Mouse (Mus musculus): ENCODE measurements at regions not wholly inside any gene's neighbourhood (a gene's known extent, or its start where the extent isn't known, plus 50 kb on each side); places are given as distances from the start of the nearest gene placed in this dataset.

GRCm38 (mm10) chr8:126682817-126683554, 89.2 kb upstream of the Irf2bp2 start:
- TF ChIP-seq CTCF (conservative IDR thresholded peaks at IDR 0.05; ENCODE audit: low read length), result no peak
- Histone ChIP-seq H3K4me3 (replicated peaks; ENCODE audit: low read length) (no peak overlapping the region), H3K4me1 (replicated peaks; ENCODE audit: low read depth, low read length) (no peaks in the 10 kb centered on the region), H3K9me3 (ENCODE audit: low read length) (no peaks in the 10 kb centered on the region), H3K27me3 (ENCODE audit: insufficient read depth, low read length) (no peaks in the 10 kb centered on the region), H3K36me3 (ENCODE audit: insufficient read depth, low read length) (no peaks in the 10 kb centered on the region)

DNA sequence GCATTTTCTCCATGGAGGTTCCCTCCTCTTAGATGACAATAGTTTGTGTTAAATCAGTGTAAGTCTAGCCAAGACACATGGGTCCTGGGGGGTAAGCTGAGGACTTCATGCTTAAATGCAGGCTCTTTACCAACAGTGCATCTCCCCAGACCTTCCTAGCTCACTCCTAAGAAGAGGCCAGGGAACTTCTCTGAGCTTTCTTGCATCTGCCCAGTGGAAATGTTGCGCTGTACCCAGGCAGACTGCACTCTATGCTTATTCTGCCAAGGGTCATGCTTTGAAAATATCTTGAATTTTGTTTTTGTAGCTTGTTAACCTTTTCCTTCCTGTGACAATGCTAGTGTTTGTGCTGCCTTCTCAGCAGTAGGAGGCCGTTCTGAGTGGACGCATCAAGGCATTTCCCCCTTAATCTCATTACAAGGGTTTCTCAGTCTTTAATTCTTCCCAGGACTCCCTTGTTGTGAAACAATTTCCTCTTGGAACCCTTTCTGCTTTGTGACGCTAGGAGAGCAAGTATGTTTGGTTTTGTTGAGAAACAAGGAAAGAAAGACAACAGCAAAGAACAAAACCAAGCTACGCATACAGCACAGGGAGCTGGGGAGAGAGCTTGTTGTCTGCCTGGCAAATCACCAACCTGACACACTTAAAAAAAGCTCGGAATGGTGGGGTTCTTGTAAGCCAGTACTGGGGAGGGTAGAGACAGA, 88.3 kb upstream of the Irf2bp2 start:
- Histone ChIP-seq H3K9me3 (ENCODE audit: low read length) (no peaks in the 10 kb centered on the region), H3K4me3 (replicated peaks; ENCODE audit: low read length) (no peak overlapping the region), H3K27me3 (ENCODE audit: insufficient read depth, low read length) (no peaks in the 10 kb centered on the region), H3K4me1 (replicated peaks; ENCODE audit: low read depth, low read length) (no peaks in the 10 kb centered on the region), H3K36me3 (ENCODE audit: insufficient read depth, low read length) (no peaks in the 10 kb centered on the region)
- no peak for TF ChIP-seq CTCF (conservative IDR thresholded peaks at IDR 0.05; ENCODE audit: low read length)
- TF ChIP-seq NANOG (IDR thresholded peaks at IDR 0.05; ENCODE audit: borderline replicate concordance, low read length), result no peak
- no peak for TF ChIP-seq POU5F1 (IDR thresholded peaks at IDR 0.05; ENCODE audit: borderline replicate concordance, low read length)

GRCm38 (mm10) chr8:126678004-126678751, 84.4 kb upstream of the Irf2bp2 start:
- Histone ChIP-seq H3K27me3 (ENCODE audit: insufficient read depth, low read length) (no peaks in the 10 kb centered on the region), H3K36me3 (ENCODE audit: insufficient read depth, low read length) (no peaks in the 10 kb centered on the region), H3K4me3 (replicated peaks; ENCODE audit: low read length) (no peak overlapping the region), H3K4me1 (replicated peaks; ENCODE audit: low read depth, low read length) (no peaks in the 10 kb centered on the region), H3K9me3 (ENCODE audit: low read length) (no peaks in the 10 kb centered on the region)
- TF ChIP-seq POU5F1 (IDR thresholded peaks at IDR 0.05; ENCODE audit: borderline replicate concordance, low read length) (no peak), NANOG (IDR thresholded peaks at IDR 0.05; ENCODE audit: borderline replicate concordance, low read length) (no peak), CTCF (conservative IDR thresholded peaks at IDR 0.05; ENCODE audit: low read length) (no peak)

- Histone ChIP-seq H3K9me3 (ENCODE audit: low read length) (no peaks in the 10 kb centered on the region), H3K4me1 (replicated peaks; ENCODE audit: low read depth, low read length) (no peaks in the 10 kb centered on the region), H3K4me3 (replicated peaks; ENCODE audit: low read length) (no peak overlapping the region), H3K27me3 (ENCODE audit: insufficient read depth, low read length) (no peaks in the 10 kb centered on the region), H3K36me3 (ENCODE audit: insufficient read depth, low read length) (no peaks in the 10 kb centered on the region)
- no peak for TF ChIP-seq NANOG (IDR thresholded peaks at IDR 0.05; ENCODE audit: borderline replicate concordance, low read length)
- no peak for TF ChIP-seq POU5F1 (IDR thresholded peaks at IDR 0.05; ENCODE audit: borderline replicate concordance, low read length)
- no peak for TF ChIP-seq CTCF (conservative IDR thresholded peaks at IDR 0.05; ENCODE audit: low read length)
Measured at GRCm38 (mm10) chr8:126675153-126675552, 81.4 kb upstream of the Irf2bp2 start.

- no peak for TF ChIP-seq CTCF (conservative IDR thresholded peaks at IDR 0.05; ENCODE audit: low read length)
- TF ChIP-seq POU5F1 (IDR thresholded peaks at IDR 0.05; ENCODE audit: borderline replicate concordance, low read length), result no peak
- TF ChIP-seq NANOG (IDR thresholded peaks at IDR 0.05; ENCODE audit: borderline replicate concordance, low read length), result no peak
- no peaks in the 10 kb centered on the region for H3K9me3 ChIP-seq (ENCODE audit: low read length)
- H3K4me1 ChIP-seq (replicated peaks; ENCODE audit: low read depth, low read length), result no peaks in the 10 kb centered on the region
- peaks cover 3% of the 10 kb centered on the region; the same call in 1 of the 2 replicates for H3K27me3 ChIP-seq (ENCODE audit: insufficient read depth, low read length)
- H3K4me3 ChIP-seq (replicated peaks; ENCODE audit: low read length), result no peak overlapping the region
- H3K36me3 ChIP-seq (ENCODE audit: insufficient read depth, low read length), result no peaks in the 10 kb centered on the region
Measured at GRCm38 (mm10) chr8:126673038-126673740, 79.4 kb upstream of the Irf2bp2 start.

DNA sequence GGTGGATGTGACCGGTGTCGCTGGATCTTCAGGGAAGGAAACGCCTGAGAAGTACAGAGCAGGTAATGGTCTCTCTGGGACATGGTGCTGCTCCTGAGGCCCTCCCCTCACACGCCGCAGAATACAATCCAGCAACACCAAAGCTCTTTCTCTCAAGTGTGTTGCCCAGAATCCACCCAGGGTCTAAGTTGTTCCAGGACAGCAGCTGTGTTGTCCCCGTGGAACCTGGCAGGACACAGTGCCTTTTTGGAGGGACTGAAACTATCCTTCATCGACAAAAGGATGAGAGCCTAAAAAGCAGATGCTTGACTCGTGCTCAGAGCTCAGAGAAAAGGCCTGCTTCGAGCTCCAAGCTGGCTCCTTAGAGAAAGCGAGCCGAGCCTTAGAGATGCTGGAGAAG, 77.8 kb upstream of the Irf2bp2 start:
- H3K36me3 ChIP-seq (ENCODE audit: insufficient read depth, low read length), result no peaks in the 10 kb centered on the region
- no peak for TF ChIP-seq NANOG (IDR thresholded peaks at IDR 0.05; ENCODE audit: borderline replicate concordance, low read length)
- no peak for TF ChIP-seq CTCF (conservative IDR thresholded peaks at IDR 0.05; ENCODE audit: low read length)
- no peak for TF ChIP-seq POU5F1 (IDR thresholded peaks at IDR 0.05; ENCODE audit: borderline replicate concordance, low read length)
- peaks cover 17% of the 10 kb centered on the region; the same call in 1 of the 2 replicates for H3K27me3 ChIP-seq (ENCODE audit: insufficient read depth, low read length)
- peaks cover 12% of the 10 kb centered on the region for H3K4me1 ChIP-seq (replicated peaks; ENCODE audit: low read depth, low read length)
- H3K9me3 ChIP-seq (ENCODE audit: low read length), result no peaks in the 10 kb centered on the region
- no peak overlapping the region for H3K4me3 ChIP-seq (replicated peaks; ENCODE audit: low read length)

DNA sequence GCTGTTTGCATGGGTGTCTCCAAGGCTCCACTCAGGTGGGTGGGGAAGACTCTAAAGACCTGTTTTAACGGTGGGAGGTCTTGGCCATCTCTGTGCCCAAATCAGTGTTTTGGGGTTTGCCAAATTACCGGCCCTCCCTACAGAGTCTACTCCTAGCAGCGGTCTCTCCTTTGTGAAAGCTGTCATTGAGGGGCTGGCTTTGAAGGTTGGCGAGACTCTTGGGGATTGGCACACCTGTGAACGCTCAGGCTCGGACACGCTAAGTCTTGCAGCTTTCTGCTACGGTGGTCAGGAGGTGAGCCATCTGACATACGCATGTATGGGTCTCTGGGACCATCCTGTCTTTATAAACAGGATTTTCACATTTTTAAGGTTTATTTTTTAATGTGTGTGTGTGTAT, 76.1 kb upstream of the Irf2bp2 start:
- TF ChIP-seq POU5F1 (IDR thresholded peaks at IDR 0.05; ENCODE audit: borderline replicate concordance, low read length) (no peak), NANOG (IDR thresholded peaks at IDR 0.05; ENCODE audit: borderline replicate concordance, low read length) (no peak), CTCF (conservative IDR thresholded peaks at IDR 0.05; ENCODE audit: low read length) (no peak)
- peaks cover 22% of the 10 kb centered on the region; the same call in 1 of the 2 replicates for H3K27me3 ChIP-seq (ENCODE audit: insufficient read depth, low read length)
- H3K4me1 ChIP-seq (replicated peaks; ENCODE audit: low read depth, low read length), result peaks cover 24% of the 10 kb centered on the region
- no peaks in the 10 kb centered on the region for H3K9me3 ChIP-seq (ENCODE audit: low read length)
- H3K36me3 ChIP-seq (ENCODE audit: insufficient read depth, low read length), result no peaks in the 10 kb centered on the region
- no peak overlapping the region for H3K4me3 ChIP-seq (replicated peaks; ENCODE audit: low read length)

GRCm38 (mm10) chr8:126669154-126669553, 75.4 kb upstream of the Irf2bp2 start:
- Histone ChIP-seq H3K27me3 (ENCODE audit: insufficient read depth, low read length) (peaks cover 23% of the 10 kb centered on the region; the same call in 1 of the 2 replicates), H3K4me3 (replicated peaks; ENCODE audit: low read length) (no peak overlapping the region), H3K9me3 (ENCODE audit: low read length) (no peaks in the 10 kb centered on the region), H3K36me3 (ENCODE audit: insufficient read depth, low read length) (no peaks in the 10 kb centered on the region), H3K4me1 (replicated peaks; ENCODE audit: low read depth, low read length) (peaks cover 24% of the 10 kb centered on the region)
- no peak for TF ChIP-seq NANOG (IDR thresholded peaks at IDR 0.05; ENCODE audit: borderline replicate concordance, low read length)
- TF ChIP-seq CTCF (conservative IDR thresholded peaks at IDR 0.05; ENCODE audit: low read length), result no peak
- no peak for TF ChIP-seq POU5F1 (IDR thresholded peaks at IDR 0.05; ENCODE audit: borderline replicate concordance, low read length)

Data from E14TG2a.4 (cell line).